Mouse (Mus musculus) CD4-positive naive resting alpha-beta T cell, adult 76 days (primary cell): ENCODE data around the gene Hsf5. TPM values are rescaled to one million over a fixed set of nuclear protein-coding genes. Genes with fewer than 3 reads are reported as not detected.

ENCODE experiments used
- total RNA-seq: library from RNA; stranded (reverse); gene quantifications from one replicate; pipeline ENCODE4 v1.2.4, GENCODE M21; 2023

The Hsf5 gene
- total RNA-seq = 0.29 TPM

GRCm38 (mm10) chr11:87616790-87617474 lies at the start of gene Hsf5:
Gene Hsf5, plus strand, starts transcription at chr11:87617164.

GRCm38 (mm10) chr11:87568255-87568953 lies 48.6 kb upstream of the Hsf5 start, which contains the start of gene Sept4:
Gene Sept4, plus strand, starts transcription at chr11:87568903.

GRCm38 (mm10) chr11:87591526-87592353 lies 25.2 kb upstream of the Hsf5 start, which contains the start of gene Mtmr4:
Gene Mtmr4, plus strand, starts transcription at chr11:87592162.

GRCm38 (mm10) chr11:87662407-87662806 lies 45.4 kb downstream of the Hsf5 start, which contains the start of gene Rnf43:
Gene Rnf43, plus strand, starts transcription at chr11:87662722.

Other genes with a start within 250 kb of the Hsf5 start
- gene Rad51c, start 212.2 kb upstream of the Hsf5 start, total RNA-seq = 2.1 TPM
- gene Tex14, start 212.1 kb upstream of the Hsf5 start, total RNA-seq = 0.29 TPM
- not detected for gene Gm11492, start 50.5 kb upstream of the Hsf5 start, total RNA-seq
- gene Sept4, start 48.3 kb upstream of the Hsf5 start, total RNA-seq = 4.5 TPM
- gene Mtmr4, start 25.0 kb upstream of the Hsf5 start, total RNA-seq = 21.4 TPM
- gene Rnf43, start 45.6 kb downstream of the Hsf5 start, total RNA-seq = 5.2 TPM
- gene Supt4a, start 120.4 kb downstream of the Hsf5 start, total RNA-seq = 155 TPM
- 3.8 TPM for gene Tspoap1, start 143.4 kb downstream of the Hsf5 start, total RNA-seq
- 0.67 TPM for gene Mpo, start 176.4 kb downstream of the Hsf5 start, total RNA-seq
- gene Lpo, start 211.1 kb downstream of the Hsf5 start, total RNA-seq = not detected
- gene Mks1, start 236.1 kb downstream of the Hsf5 start, total RNA-seq = 9.6 TPM